Mouse (Mus musculus) heart, postnatal 36 days (tissue): ENCODE data around the gene Tnfsf10. TPM values are rescaled to one million over a fixed set of nuclear protein-coding genes. Genes with fewer than 3 reads are reported as not detected.

Experiments
- DNase-seq, 2 experiments: peaks; one replicate each; pipeline ENCODE4 v3.0.0; 2021 to 2022
- intact Hi-C: fragments of 180-260 bp; cut with DNase I; formaldehyde crosslinking; loops from one replicate; pipeline ENCODE4 v1.15.1; 2025
- total RNA-seq, 2 experiments: library from RNA; stranded (reverse); gene quantifications; 2 replicates each; pipeline ENCODE4 v1.2.3; 2021

Gene Tnfsf10
- total RNA-seq, 2 experiments from 2014 or later, result 8.3 to 12.6 TPM

- DNase-seq, result no peak
- intact Hi-C loops, result no loop called here
Observed at GRCm38 (mm10) chr3:27302339-27303022, 14.3 kb upstream of the Tnfsf10 start.

GRCm38 (mm10) chr3:27306815-27307214 lies 10.0 kb upstream of the Tnfsf10 start:
- DNase-seq, result no peak
- intact Hi-C loops, result no loop called here

DNA sequence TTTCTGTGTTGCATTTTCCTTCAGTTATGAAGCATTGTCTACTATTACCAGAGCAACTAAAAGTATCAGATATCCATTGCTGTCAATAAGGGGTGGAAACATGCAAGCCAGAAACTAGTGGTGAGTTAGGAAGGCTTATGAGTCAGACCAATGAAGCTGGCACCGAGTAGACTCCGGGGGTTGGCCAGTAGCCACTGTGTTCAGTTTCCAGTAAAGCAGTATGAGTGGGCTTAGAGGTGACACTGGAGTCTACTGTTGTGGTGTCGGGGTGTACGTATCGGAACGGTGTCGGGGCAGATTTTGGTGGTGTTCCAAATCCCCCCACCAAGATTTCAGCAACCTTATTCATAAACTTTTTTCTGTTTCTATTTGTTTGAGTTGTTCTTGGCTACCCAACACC lies 5.9 kb upstream of the Tnfsf10 start:
- intact Hi-C loops, result no loop called here
- DNase-seq, result no peak

DNA sequence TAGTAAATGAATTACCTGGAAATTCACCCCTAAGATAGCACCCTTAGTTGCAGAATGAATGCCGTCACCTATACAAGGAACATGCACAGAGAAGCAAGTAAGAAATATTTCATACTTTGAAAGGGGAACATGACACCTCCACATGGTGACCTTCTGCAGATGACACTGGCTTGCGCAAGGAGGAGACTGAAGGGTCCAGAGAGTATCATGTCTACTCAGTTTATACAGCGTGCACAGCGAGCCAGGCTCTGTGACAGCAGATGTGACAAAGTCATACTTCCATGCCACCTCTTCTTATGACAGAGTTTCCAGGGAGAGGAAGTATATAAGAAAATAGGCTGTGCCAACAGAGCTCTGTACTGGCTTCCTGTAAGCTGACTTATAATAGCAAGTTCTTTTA lies 5.4 kb upstream of the Tnfsf10 start:
- intact Hi-C loops, result no loop called here
- no peak for DNase-seq

GRCm38 (mm10) chr3:27314506-27315164 lies 2.2 kb upstream of the Tnfsf10 start:
- intact Hi-C loops, result no loop called here
- DNase-seq, result no peak

GRCm38 (mm10) chr3:27317288-27318024 lies 628 bp downstream of the Tnfsf10 start:
- intact Hi-C loops, result no loop called here

GRCm38 (mm10) chr3:27319650-27320049 lies 2.8 kb downstream of the Tnfsf10 start:
- DNase-seq, result no peak

More at GRCm38 (mm10) chr3:27317288-27318024, 628 bp downstream of the Tnfsf10 start:
- no peak for DNase-seq

DNA sequence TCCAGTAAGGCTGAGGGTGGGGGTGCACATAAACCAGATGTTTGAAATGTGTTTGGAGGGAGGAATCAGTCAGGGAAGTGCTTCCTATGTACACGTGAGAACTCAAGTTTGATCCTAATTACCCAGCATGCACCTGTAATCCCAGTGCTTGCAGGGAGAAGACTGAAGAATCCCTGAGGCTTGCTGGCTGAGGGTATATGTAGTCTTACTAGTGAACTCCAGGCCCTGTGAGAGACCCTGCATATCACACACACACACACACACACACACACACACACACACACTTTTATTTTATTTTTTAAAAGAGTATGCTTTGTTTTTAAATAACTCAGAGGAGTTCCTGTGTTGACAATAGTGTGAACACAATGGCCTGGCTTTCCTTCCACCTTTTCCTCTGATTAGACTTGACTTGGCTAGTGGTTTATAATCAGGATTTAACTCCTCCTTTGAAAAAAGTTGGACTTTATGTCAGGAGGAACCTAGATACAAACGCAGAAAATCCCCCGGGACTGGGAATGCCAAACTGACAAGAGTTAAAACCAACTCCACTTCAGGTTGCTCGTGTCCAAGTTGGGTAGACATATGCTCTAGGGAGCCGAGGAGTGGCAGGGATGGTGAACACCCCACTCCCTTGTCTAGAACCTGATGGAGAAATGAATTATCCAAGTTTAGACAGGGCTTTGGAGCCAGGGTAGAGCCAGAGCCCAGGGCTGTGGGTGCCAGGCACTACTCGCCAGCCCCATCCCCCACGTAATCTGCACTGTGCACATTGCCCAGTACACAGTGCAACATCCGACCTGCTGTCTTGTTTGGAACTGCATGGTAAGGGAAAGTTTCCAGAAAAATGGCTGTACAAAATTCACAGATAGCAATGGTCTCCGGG lies 4.0 kb downstream of the Tnfsf10 start:
- DNase-seq, result peak; percentile 34 to 35
- intact Hi-C loops, result loop anchor here (1.0 kb wide), 1 partner anchor 51 kb away; no protein-coding TSS in a partner anchor

More at GRCm38 (mm10) chr3:27319650-27320049, 2.8 kb downstream of the Tnfsf10 start:
- intact Hi-C loops, result no loop called here

GRCm38 (mm10) chr3:27322591-27322990 lies 5.8 kb downstream of the Tnfsf10 start:
- DNase-seq, result no peak
- intact Hi-C loops, result no loop called here

DNA sequence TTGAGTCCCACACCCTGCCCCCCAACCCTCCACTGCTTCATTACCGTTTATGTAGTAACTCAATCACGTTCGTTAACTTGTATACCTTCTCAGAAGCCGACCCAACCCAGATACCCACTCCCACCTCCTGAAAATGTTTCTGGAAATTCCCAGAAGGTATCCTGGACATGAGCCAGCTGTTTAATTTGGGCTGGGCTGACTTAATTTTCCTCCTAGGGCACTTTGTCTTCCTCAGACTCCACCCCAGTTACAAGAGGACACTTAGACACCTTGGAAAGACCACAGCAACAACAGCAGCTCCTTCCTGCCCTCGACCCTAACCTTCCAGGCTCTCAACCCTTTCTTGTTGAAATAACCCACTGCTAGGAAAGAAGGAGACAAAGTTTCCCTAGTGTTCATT lies 6.7 kb downstream of the Tnfsf10 start:
- DNase-seq, result no peak
- intact Hi-C loops, result no loop called here

DNA sequence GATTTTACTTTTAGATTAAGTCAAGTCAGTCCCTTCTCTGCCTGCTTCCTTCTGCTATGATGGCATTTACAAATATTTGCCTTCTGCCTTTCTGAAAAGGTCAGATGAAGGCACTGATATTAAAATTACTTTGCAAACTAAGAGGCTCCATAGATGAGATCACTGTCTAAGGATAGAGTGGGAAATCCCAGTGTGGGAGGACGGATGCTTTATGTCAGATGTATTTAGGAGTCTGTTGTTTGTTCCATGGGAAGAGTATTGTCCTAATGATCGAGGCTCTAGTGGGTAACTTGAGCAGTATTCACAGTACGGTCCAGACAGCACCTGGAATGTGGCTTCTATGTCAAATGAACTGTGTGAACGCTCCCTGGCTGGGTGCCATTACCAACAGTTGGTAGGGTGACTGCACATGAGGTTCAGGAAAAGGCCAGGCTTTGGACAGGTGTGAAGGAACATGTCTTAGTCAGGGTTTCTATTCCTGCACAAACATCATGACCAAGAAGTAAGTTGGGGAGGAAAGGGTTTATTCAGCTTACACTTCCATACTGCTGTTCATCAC lies 9.9 kb downstream of the Tnfsf10 start:
- intact Hi-C loops, result no loop called here
- no peak for DNase-seq

- no peak for DNase-seq
- intact Hi-C loops, result no loop called here
Observed at GRCm38 (mm10) chr3:27330706-27331105, 13.9 kb downstream of the Tnfsf10 start.

- intact Hi-C loops, result loop anchor here (1.0 to 2.0 kb wide), 2 partner anchors 68 to 768 kb away; no protein-coding TSS in a partner anchor
- DNase-seq, result peak; percentile 34 to 54
Observed at GRCm38 (mm10) chr3:27338437-27338836, 21.6 kb downstream of the Tnfsf10 start.

DNA sequence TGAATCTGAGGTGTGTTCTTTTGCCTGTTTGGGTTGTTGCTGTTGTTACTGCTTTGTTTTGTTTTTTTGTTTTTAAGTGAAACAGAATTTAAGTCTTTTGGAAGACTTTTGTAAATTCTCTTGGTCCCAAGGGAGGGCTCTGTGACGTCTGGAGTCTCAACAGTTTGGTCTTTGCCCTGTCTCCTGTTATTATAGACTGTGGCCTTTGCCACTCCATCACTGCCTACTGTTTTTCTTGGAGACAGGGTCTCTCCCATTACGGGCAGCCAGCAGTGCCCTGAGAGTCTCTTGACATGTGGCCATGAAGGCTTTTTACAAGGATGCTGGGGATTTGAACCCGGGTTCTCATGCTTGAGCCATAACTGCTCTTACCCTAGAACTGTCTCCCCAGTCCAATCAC lies 22.1 kb downstream of the Tnfsf10 start:
- intact Hi-C loops, result loop anchor here (1.0 to 2.0 kb wide), 2 partner anchors 69 to 768 kb away; no protein-coding TSS in a partner anchor
- DNase-seq, result no peak

- DNase-seq, result no peak
- intact Hi-C loops, result loop anchor here (5.0 kb wide), 1 partner anchor 158 kb away; the partner anchor contains the start of gene Nceh1
Observed at GRCm38 (mm10) chr3:27340757-27341156, 23.9 kb downstream of the Tnfsf10 start.

DNA sequence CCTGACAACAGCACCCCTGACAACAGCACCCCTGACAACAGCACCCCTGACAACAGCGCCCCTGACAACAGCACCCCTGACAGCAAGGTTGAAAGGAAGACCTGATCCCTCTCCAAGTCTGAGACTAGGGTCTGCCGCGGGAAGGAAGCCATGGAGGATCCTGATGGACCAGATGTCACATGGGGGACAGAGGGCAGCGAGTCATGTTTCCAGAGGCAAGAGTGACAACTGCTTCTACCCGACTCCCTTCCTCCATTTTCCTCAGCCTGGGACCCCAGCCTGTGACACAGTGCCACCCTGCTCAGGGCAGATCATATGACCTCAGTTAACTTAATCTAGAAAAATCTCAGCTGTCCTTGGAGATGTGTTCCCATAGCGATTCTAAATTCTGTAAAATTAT lies 25.6 kb downstream of the Tnfsf10 start:
- DNase-seq, result no peak
- intact Hi-C loops, result loop anchor here (5.0 kb wide), 1 partner anchor 160 kb away; the partner anchor contains the start of gene Nceh1

- DNase-seq, result peak; percentile 37 to 68
- intact Hi-C loops, result no loop called here
Observed at GRCm38 (mm10) chr3:27345526-27345925, 28.7 kb downstream of the Tnfsf10 start.

DNA sequence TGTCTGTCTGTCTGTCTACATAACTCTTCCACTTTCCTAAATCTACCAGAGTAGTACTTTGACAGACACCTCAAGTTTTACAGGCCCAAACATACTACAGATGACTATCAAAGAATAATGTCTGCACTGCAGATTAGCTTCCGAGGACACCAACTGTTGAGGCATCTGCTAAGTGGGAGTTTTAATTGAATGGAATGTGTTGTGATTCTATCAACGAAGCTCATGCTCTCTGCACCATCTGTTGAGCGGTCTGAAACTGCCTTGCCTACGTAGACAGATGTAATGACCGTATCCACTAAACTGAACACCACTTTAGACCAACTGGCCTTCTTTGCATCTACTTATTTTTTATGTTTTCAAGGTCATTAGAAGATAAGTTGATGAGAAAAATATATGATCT lies 31.6 kb downstream of the Tnfsf10 start:
- no peak for DNase-seq
- intact Hi-C loops, result no loop called here

- intact Hi-C loops, result no loop called here
- no peak for DNase-seq
Observed at GRCm38 (mm10) chr3:27351105-27351504, 34.3 kb downstream of the Tnfsf10 start.
